Comparison of ENCODE assay signal across 8 mouse cellular contexts in genomic region chr7:66110636-66111112, GRCm38 (mm10). TPM values are rescaled to one million over a fixed set of nuclear protein-coding genes. Genes with fewer than 3 reads are reported as not detected.
A peak's percentile ranks its signal among the peaks of the same experiment; 100 is the strongest.
DNase-seq lines count a peak whose midpoint lies in the region; ATAC-seq and TF ChIP-seq lines count a peak whose summit lies in the region.

No protein-coding gene starts in this region.

- 6% methylated on average over 10 of the region's 10 CpGs for WGBS in neural tube, embryonic 11.5 days
- 2% methylated on average over 10 of the region's 10 CpGs for WGBS in forebrain, postnatal 0 days
- WGBS in liver, embryonic 16.5 days (ENCODE audit: insufficient replicate concordance): 8% methylated on average over 10 of the region's 10 CpGs

- peak overlapping the region; percentile 73 for H3K4me3 ChIP-seq in neural tube, embryonic 11.5 days (ENCODE audit: low read depth, low read length)
- H3K4me3 ChIP-seq in bone marrow macrophage, adult 2 months (ENCODE audit: insufficient read depth, low read length): peak overlapping the region; percentile 73
- peak overlapping the region; percentile 82 for H3K4me3 ChIP-seq in forebrain, postnatal 0 days (ENCODE audit: low read depth, low read length)
- H3K4me3 ChIP-seq in liver, embryonic 16.5 days (ENCODE audit: low read depth, low read length): peak overlapping the region; percentile 87

- H3K4me1 ChIP-seq in neural tube, embryonic 11.5 days (ENCODE audit: control insufficient read depth, insufficient read depth, low read length): peaks cover 14% of the 10 kb centered on the region
- H3K4me1 ChIP-seq in bone marrow macrophage, adult 2 months (ENCODE audit: control insufficient read depth, insufficient read depth, low read length): peaks cover 13% of the 10 kb centered on the region
- peaks cover 8% of the 10 kb centered on the region; the same call in 1 of the 2 replicates for H3K4me1 ChIP-seq in forebrain, postnatal 0 days (ENCODE audit: insufficient read depth)
- peaks cover 52% of the 10 kb centered on the region for H3K4me1 ChIP-seq in liver, embryonic 16.5 days (ENCODE audit: control insufficient read depth, low read depth, low read length)

- H3K4me2 ChIP-seq in neural tube, embryonic 11.5 days (ENCODE audit: low read depth): peak overlapping the region; percentile 64
- H3K4me2 ChIP-seq in forebrain, postnatal 0 days (ENCODE audit: low read depth): peak overlapping the region; percentile 97
- peak overlapping the region; percentile 97 for H3K4me2 ChIP-seq in liver, embryonic 16.5 days (ENCODE audit: low read depth, low read length)

- no peak for TF ChIP-seq CTCF in bone marrow macrophage, adult 2 months (IDR thresholded peaks at IDR 0.05; ENCODE audit: low read depth, low read length)
- no peak for TF ChIP-seq CTCF in forebrain, postnatal 0 days (IDR thresholded peaks at IDR 0.05; ENCODE audit: low read depth)

- H3K9me3 ChIP-seq in neural tube, embryonic 11.5 days (ENCODE audit: control insufficient read depth, low read length): no peaks in the 10 kb centered on the region
- H3K9me3 ChIP-seq in forebrain, postnatal 0 days (ENCODE audit: low read length): no peaks in the 10 kb centered on the region
- H3K9me3 ChIP-seq in liver, embryonic 16.5 days (replicated peaks; ENCODE audit: control insufficient read depth, low read length): no peaks in the 10 kb centered on the region

- H3K27me3 ChIP-seq in neural tube, embryonic 11.5 days (ENCODE audit: control insufficient read depth, insufficient read depth, low read length): no peaks in the 10 kb centered on the region
- H3K27me3 ChIP-seq in forebrain, postnatal 0 days (ENCODE audit: insufficient read depth, low read length): no peaks in the 10 kb centered on the region
- peaks cover 4% of the 10 kb centered on the region for H3K27me3 ChIP-seq in liver, embryonic 16.5 days (ENCODE audit: control insufficient read depth, insufficient read depth, low read depth, low read length)

- DNase-seq in neural tube, embryonic 11.5 days (ENCODE audit: low spot score): peak; percentile 45
- no peak for DNase-seq in neural tube, embryonic 10.5 days (ENCODE audit: extremely low spot score, low spot score)
- DNase-seq in forebrain, postnatal 0 days: peak; percentile 47
- DNase-seq in thymus, postnatal 25 days: peak; percentile 15
- DNase-seq in frontal cortex, postnatal 10 days (ENCODE audit: low spot score in 2 of 2): no peak

- ATAC-seq in neural tube, embryonic 11.5 days (ENCODE audit: insufficient read depth, low FRiP score, low TSS enrichment): no peak
- no peak for ATAC-seq in forebrain, postnatal 0 days
- ATAC-seq in liver, embryonic 16.5 days (ENCODE audit: low read depth): no peak
- no peak for ATAC-seq in cerebellum, adult (ENCODE audit: insufficient number of reproducible peaks, low FRiP score, low TSS enrichment)

- no peak for TF ChIP-seq POLR2A in bone marrow macrophage, adult 2 months (IDR thresholded peaks at IDR 0.05; ENCODE audit: borderline replicate concordance, low read depth, low read length)

- H3K27ac ChIP-seq in neural tube, embryonic 11.5 days (ENCODE audit: low read depth, low read length): peak overlapping the region; percentile 94; the same call in 1 of the 2 replicates
- no peak overlapping the region for H3K27ac ChIP-seq in bone marrow macrophage, adult 2 months (ENCODE audit: insufficient read depth, low read depth, low read length)
- peak overlapping the region; percentile 93 for H3K27ac ChIP-seq in forebrain, postnatal 0 days (ENCODE audit: low read depth, low read length)
- H3K27ac ChIP-seq in liver, embryonic 16.5 days (ENCODE audit: low read length): peak overlapping the region; percentile 75

- H3K9ac ChIP-seq in neural tube, embryonic 11.5 days (ENCODE audit: low read length): peak overlapping the region; percentile 85
- H3K9ac ChIP-seq in forebrain, postnatal 0 days: peak overlapping the region; percentile 87
- H3K9ac ChIP-seq in liver, embryonic 16.5 days (ENCODE audit: low read depth, low read length): peak overlapping the region; percentile 88

- no peaks in the 10 kb centered on the region for H3K36me3 ChIP-seq in neural tube, embryonic 11.5 days (ENCODE audit: control insufficient read depth, insufficient read depth, low read length)
- no peaks in the 10 kb centered on the region for H3K36me3 ChIP-seq in forebrain, postnatal 0 days (ENCODE audit: insufficient read depth)
- no peaks in the 10 kb centered on the region; the same call in 1 of the 2 replicates for H3K36me3 ChIP-seq in liver, embryonic 16.5 days (ENCODE audit: control insufficient read depth, insufficient read depth)

RNA-seq across cellular contexts. Expression of gene Chsy1, which starts 1.4 kb away (rescaled TPM):
- 20.5 and 21.1 TPM in 2 replicates for polyA plus RNA-seq in neural tube, embryonic 11.5 days (2014; fragmentation: Nextera tagmentation; extraction: Ambion mirVana)
- polyA plus RNA-seq in bone marrow macrophage, adult 2 months (2012; ENCODE audit: insufficient read depth, insufficient read length, missing spikeins): 10.8 and 11.8 TPM in 2 replicates
- total RNA-seq in forebrain, postnatal 0 days (2014; rRNA removed): 39.8 and 49.9 TPM in 2 replicates
- polyA plus RNA-seq in forebrain, postnatal 0 days (2015; fragmentation: Nextera tagmentation; extraction: Ambion mirVana): 8.7 TPM in 2 replicates
- polyA plus RNA-seq in liver, embryonic 16.5 days (2015; fragmentation: Nextera tagmentation; extraction: Ambion mirVana): 4.9 and 5.4 TPM in 2 replicates

RNA-seq across cellular contexts. Expression of gene Selenos, which starts 31.2 kb away (rescaled TPM):
- polyA plus RNA-seq in neural tube, embryonic 11.5 days (2014; fragmentation: Nextera tagmentation; extraction: Ambion mirVana): 88.8 and 98.4 TPM in 2 replicates
- 75.3 and 89.0 TPM in 2 replicates for polyA plus RNA-seq in bone marrow macrophage, adult 2 months (2012; ENCODE audit: insufficient read depth, insufficient read length, missing spikeins)
- 49.7 and 52.2 TPM in 2 replicates for total RNA-seq in forebrain, postnatal 0 days (2014; rRNA removed)
- polyA plus RNA-seq in forebrain, postnatal 0 days (2015; fragmentation: Nextera tagmentation; extraction: Ambion mirVana): 110 and 117 TPM in 2 replicates
- polyA plus RNA-seq in liver, embryonic 16.5 days (2015; fragmentation: Nextera tagmentation; extraction: Ambion mirVana): 68.0 and 70.3 TPM in 2 replicates

RNA-seq across cellular contexts. Expression of gene Snrpa1, which starts 51.9 kb away (rescaled TPM):
- 212 and 239 TPM in 2 replicates for polyA plus RNA-seq in neural tube, embryonic 11.5 days (2014; fragmentation: Nextera tagmentation; extraction: Ambion mirVana)
- 29.6 and 33.5 TPM in 2 replicates for polyA plus RNA-seq in bone marrow macrophage, adult 2 months (2012; ENCODE audit: insufficient read depth, insufficient read length, missing spikeins)
- total RNA-seq in forebrain, postnatal 0 days (2014; rRNA removed): 45.6 and 55.8 TPM in 2 replicates
- polyA plus RNA-seq in forebrain, postnatal 0 days (2015; fragmentation: Nextera tagmentation; extraction: Ambion mirVana): 135 TPM in 2 replicates
- polyA plus RNA-seq in liver, embryonic 16.5 days (2015; fragmentation: Nextera tagmentation; extraction: Ambion mirVana): 65.7 and 75.6 TPM in 2 replicates

Comparison
In these comparisons a context has a peak if more than half of its experiments do, and no peak if none do; other contexts are left out.
1. DNase-seq: peak in neural tube, embryonic 11.5 days (single experiment), forebrain, postnatal 0 days (single experiment) and thymus, postnatal 25 days (single experiment); none in neural tube, embryonic 10.5 days (single experiment) and frontal cortex, postnatal 10 days (0 of 2).
2. Peak in every context shown above with its lines, with median percentiles within 50 percentile points of each other: H3K4me2 ChIP-seq, H3K4me3 ChIP-seq and H3K9ac ChIP-seq.